In the genomic region with DNA sequence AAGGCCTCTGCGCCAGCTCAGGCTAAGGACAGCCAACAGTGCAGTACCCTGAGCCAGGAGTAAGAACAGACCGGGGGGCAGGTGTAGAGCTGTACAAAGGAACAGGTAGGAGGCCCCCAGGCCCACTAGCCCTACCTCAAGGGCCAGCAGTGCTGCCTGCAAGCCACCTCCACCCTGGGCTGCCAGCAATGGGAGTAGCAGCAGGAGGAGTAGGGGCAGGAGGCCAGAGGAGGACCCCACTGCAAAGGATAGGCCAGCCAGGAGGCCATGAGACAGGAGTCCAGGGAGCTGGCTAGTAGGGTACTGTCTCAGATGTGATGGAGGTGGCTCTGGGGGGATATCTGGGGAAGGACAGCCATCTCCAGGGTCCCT, we compare ENCODE assay signal across 28 mouse cellular contexts. TPM values are rescaled to one million over a fixed set of nuclear protein-coding genes. Genes with fewer than 3 reads are reported as not detected.
"Had no signal": no experiment of that assay in that cellular context is flagged by ENCODE, and none has a peak within 500 bp of the region (broad histone marks: within the 10 kb centered on the region; RNA-seq: fewer than 3 reads in every experiment).

No protein-coding gene starts in this region.

- H3K9me3 ChIP-seq: intestine, embryonic 15.5 days; neural tube, embryonic 12.5 days; neural tube, embryonic 15.5 days had no signal

- H3K4me1 ChIP-seq: intestine, embryonic 15.5 days; neural tube, embryonic 12.5 days; neural tube, embryonic 15.5 days had no signal

- H3K4me3 ChIP-seq: intestine, embryonic 15.5 days; left cerebral cortex, adult 2 months; neural tube, embryonic 12.5 days; neural tube, embryonic 15.5 days had no signal

- H3K9ac ChIP-seq: intestine, embryonic 15.5 days; liver, embryonic 14.5 days; liver, postnatal 0 days; lung, embryonic 14.5 days; neural tube, embryonic 12.5 days; neural tube, embryonic 15.5 days had no signal

- DNase-seq: kidney, adult 11 months; kidney, adult 8-10 months; kidney, postnatal 25 days; layer of hippocampus, postnatal 36 days; liver, postnatal 0 days; lung, embryonic 14.5 days; right cerebral cortex, adult 18-20 months; right cerebral cortex, postnatal 14 days; right cerebral cortex, postnatal 4 days; thymus, postnatal 25 days had no signal

- H3K27me3 ChIP-seq: intestine, embryonic 15.5 days; neural tube, embryonic 12.5 days; neural tube, embryonic 15.5 days had no signal

- H3K4me2 ChIP-seq: intestine, embryonic 15.5 days; liver, embryonic 11.5 days; lung, embryonic 14.5 days; neural tube, embryonic 12.5 days; neural tube, embryonic 15.5 days had no signal

- H3K27ac ChIP-seq: intestine, embryonic 15.5 days; left cerebral cortex, adult 2 months; liver, embryonic 14.5 days; macrophage; neural tube, embryonic 12.5 days; neural tube, embryonic 15.5 days had no signal

- ATAC-seq: liver, postnatal 0 days; lung, postnatal 0 days had no signal

RNA-seq across cellular contexts. Expression of a gene that starts 23.3 kb away (rescaled TPM):
- total RNA-seq: megakaryocyte, adult 5-6 weeks had no signal
- polyA plus RNA-seq: large intestine, adult 2 months; liver, postnatal 0 days had no signal

RNA-seq across cellular contexts. Expression of a gene that starts 39.1 kb away (rescaled TPM):
- total RNA-seq: layer of hippocampus, adult 8-10 months; layer of hippocampus, postnatal 10 days; layer of hippocampus, postnatal 36 days; left cerebral cortex, adult 2 months; left cerebral cortex, postnatal 10 days; left cerebral cortex, postnatal 36 days; megakaryocyte, adult 5-6 weeks had no signal
- polyA plus RNA-seq: intestine, embryonic 15.5 days; kidney, embryonic 16.5 days; large intestine, adult 2 months; limb, embryonic 14.5 days; liver, embryonic 11.5 days; liver, embryonic 14.5 days; liver, postnatal 0 days; lung, embryonic 14.5 days; lung, postnatal 0 days; macrophage; neural tube, embryonic 12.5 days; neural tube, embryonic 15.5 days; stomach, embryonic 14.5 days; thymus, postnatal 0 days had no signal
